9 mouse cellular contexts compared by ENCODE assay signal in the genomic region with DNA sequence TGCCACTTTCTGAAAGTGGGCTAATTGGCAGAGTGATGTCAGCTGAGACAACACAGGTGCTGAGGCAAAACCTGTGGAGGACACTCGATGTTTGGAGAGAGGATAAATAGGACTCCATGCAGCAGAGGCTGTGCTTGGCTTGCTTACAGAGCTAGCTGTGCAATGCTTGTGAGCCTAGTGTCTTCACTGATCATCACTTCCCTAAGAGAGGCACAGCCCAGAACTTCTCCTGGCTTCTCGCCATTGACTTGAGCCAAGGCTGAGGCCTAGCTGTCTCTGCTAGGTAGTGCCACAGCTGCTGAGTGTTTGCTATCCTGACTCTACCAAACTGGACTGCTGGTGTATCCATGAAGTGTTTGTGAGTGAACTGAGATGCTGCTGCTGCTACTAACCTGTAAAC. TPM values are rescaled to one million over a fixed set of nuclear protein-coding genes. Genes with fewer than 3 reads are reported as not detected.
A peak's percentile ranks its signal among the peaks of the same experiment; 100 is the strongest.
DNase-seq lines count a peak whose midpoint lies in the region; ATAC-seq and TF ChIP-seq lines count a peak whose summit lies in the region.
"Had no signal": no experiment of that assay in that cellular context is flagged by ENCODE, and none has a peak within 500 bp of the region (broad histone marks: within the 10 kb centered on the region; RNA-seq: fewer than 3 reads in every experiment).

No protein-coding gene starts in this region.

- no peak overlapping the region for H3K4me3 ChIP-seq in limb, embryonic 14.5 days (replicated peaks; ENCODE audit: low read length)
- H3K4me3 ChIP-seq in limb, embryonic 10.5 days = no peak overlapping the region
- H3K4me3 ChIP-seq: erythroblast, embryonic 14.5 days had no signal

- H3K9ac ChIP-seq in limb, embryonic 14.5 days (ENCODE audit: low read depth, low read length, severe bottlenecking) = no peak overlapping the region

- no peaks in the 10 kb centered on the region for H3K27me3 ChIP-seq in limb, embryonic 14.5 days (ENCODE audit: control insufficient read depth, insufficient read depth, low read length)
- no peaks in the 10 kb centered on the region for H3K27me3 ChIP-seq in limb, embryonic 10.5 days (ENCODE audit: low read depth, poor library complexity, severe bottlenecking)

- intact Hi-C loops in heart, postnatal 10 days (cut with DNase I) = loop anchor here (10.0 kb wide), 1 partner anchor 434 kb away; a partner anchor contains a TSS

- no peak overlapping the region for H3K27ac ChIP-seq in limb, embryonic 14.5 days (replicated peaks; ENCODE audit: low read depth, low read length)
- no peak overlapping the region for H3K27ac ChIP-seq in limb, embryonic 10.5 days

- no peak overlapping the region for H3K4me2 ChIP-seq in limb, embryonic 14.5 days (replicated peaks; ENCODE audit: low read depth, low read length, severe bottlenecking)

- no peaks in the 10 kb centered on the region for H3K4me1 ChIP-seq in limb, embryonic 14.5 days (ENCODE audit: control insufficient read depth, insufficient read depth, low read length)
- no peaks in the 10 kb centered on the region for H3K4me1 ChIP-seq in limb, embryonic 10.5 days

- H3K36me3 ChIP-seq in limb, embryonic 14.5 days (ENCODE audit: control insufficient read depth, insufficient read depth, low read length) = peaks cover 15% of the 10 kb centered on the region
- peaks cover 24% of the 10 kb centered on the region for H3K36me3 ChIP-seq in limb, embryonic 10.5 days

- 67% methylated on average over 2 of the region's 2 CpGs for WGBS in limb, embryonic 14.5 days
- 79% methylated on average over 2 of the region's 2 CpGs for WGBS in limb, embryonic 10.5 days

- 0 out of 2 replicates have a peak, but pooled peaks have one; percentile 19 for ATAC-seq in limb, embryonic 14.5 days (ENCODE audit: low FRiP score, low read depth)
- ATAC-seq in megakaryocyte-erythroid progenitor cell, adult 5-6 weeks (replicated peaks; ENCODE audit: low FRiP score, low TSS enrichment, poor library complexity, severe bottlenecking) = 0 out of 2 replicates have a peak, but pooled peaks have one; percentile 38

- no peak for TF ChIP-seq POLR2A in limb, embryonic 14.5 days (IDR thresholded peaks at IDR 0.05; ENCODE audit: borderline replicate concordance, extremely low read depth, insufficient read depth, insufficient read length)

- no peaks in the 10 kb centered on the region for H3K9me3 ChIP-seq in limb, embryonic 14.5 days (ENCODE audit: control insufficient read depth, low read length)
- H3K9me3 ChIP-seq in limb, embryonic 10.5 days (replicated peaks) = no peaks in the 10 kb centered on the region

- DNase-seq in limb, embryonic 14.5 days (ENCODE audit: low spot score) = no peak
- no peak for DNase-seq in limb, embryonic 10.5 days (ENCODE audit: low spot score)
- peak; percentile 50 for DNase-seq in adrenal gland, postnatal 25 days
- peak; percentile 54 to 57 for DNase-seq in heart, postnatal 10 days
- DNase-seq in thymus, postnatal 14 days = no peak
- no peak for DNase-seq in layer of hippocampus, adult 8-10 months (ENCODE audit: low spot score in 2 of 2)
- no peak for DNase-seq in spleen, postnatal 14 days (ENCODE audit: low spot score in 2 of 2)

RNA-seq across cellular contexts. Expression of a gene that starts 17.3 kb away (rescaled TPM):
- 0.26 and 1.6 TPM in 2 replicates for polyA plus RNA-seq in limb, embryonic 14.5 days (2012; rRNA removed)
- 1.2 and 1.8 TPM in 2 replicates for polyA plus RNA-seq in limb, embryonic 14.5 days (2014; fragmentation: Nextera tagmentation; extraction: Ambion mirVana)
- polyA plus RNA-seq in limb, embryonic 10.5 days (2016; fragmentation: Nextera tagmentation; extraction: Ambion mirVana) = 2.4 TPM in 2 replicates
- total RNA-seq in adrenal gland, postnatal 25 days (2021) = not detected in 2 replicates
- total RNA-seq in heart, postnatal 10 days (2021) = not detected
- not detected in 2 replicates for total RNA-seq in megakaryocyte-erythroid progenitor cell, adult 5-6 weeks (2014; fragmentation: Nextera tagmentation)
- 3.8 TPM in 1 of 2 replicates, not detected in the other for total RNA-seq in megakaryocyte-erythroid progenitor cell, adult 5-6 weeks (2017)
- total RNA-seq in layer of hippocampus, adult 8-10 months (2022) = 1 to 10 TPM; 1.2 to 3.4 (median 2.1) TPM
- polyA plus RNA-seq: erythroblast, embryonic 14.5 days had no signal

RNA-seq across cellular contexts. Expression of a gene that starts 17.4 kb away (rescaled TPM):
- 8.6 and 11.5 TPM in 2 replicates for polyA plus RNA-seq in limb, embryonic 14.5 days (2012; rRNA removed)
- 5.6 and 7.6 TPM in 2 replicates for polyA plus RNA-seq in limb, embryonic 14.5 days (2014; fragmentation: Nextera tagmentation; extraction: Ambion mirVana)
- polyA plus RNA-seq in limb, embryonic 10.5 days (2016; fragmentation: Nextera tagmentation; extraction: Ambion mirVana) = 3.3 and 5.1 TPM in 2 replicates
- 9.4 and 12.2 TPM in 2 replicates for total RNA-seq in adrenal gland, postnatal 25 days (2021)
- total RNA-seq in heart, postnatal 10 days (2021) = 1 to 10 TPM; 5.1 to 6.7 TPM
- 11.6 and 16.1 TPM in 2 replicates for total RNA-seq in megakaryocyte-erythroid progenitor cell, adult 5-6 weeks (2014; fragmentation: Nextera tagmentation)
- total RNA-seq in megakaryocyte-erythroid progenitor cell, adult 5-6 weeks (2017) = 3.5 and 12.6 TPM in 2 replicates
- total RNA-seq in layer of hippocampus, adult 8-10 months (2022) = 10 to 100 TPM; 21.4 to 27.6 (median 23.2) TPM

Comparison
In these comparisons a context has a peak if more than half of its experiments do, and no peak if none do; other contexts are left out.
1. DNase-seq: peak in adrenal gland, postnatal 25 days (single experiment) and heart, postnatal 10 days (2 of 2); none in limb, embryonic 14.5 days (single experiment), limb, embryonic 10.5 days (single experiment), thymus, postnatal 14 days (single experiment), layer of hippocampus, adult 8-10 months (0 of 2) and spleen, postnatal 14 days (0 of 2).